Comparison of ENCODE assay signal across 7 mouse cellular contexts in genomic region chr9:44084659-44085229, GRCm38 (mm10). TPM values are rescaled to one million over a fixed set of nuclear protein-coding genes. Genes with fewer than 3 reads are reported as not detected.
A peak's percentile ranks its signal among the peaks of the same experiment; 100 is the strongest.
DNase-seq lines count a peak whose midpoint lies in the region; ATAC-seq and TF ChIP-seq lines count a peak whose summit lies in the region.

No protein-coding gene starts in this region.

- H3K79me2 ChIP-seq in heart, adult 2 months (replicated peaks; ENCODE audit: control insufficient read depth, insufficient read depth, low read length), result no peaks in the 10 kb centered on the region

- peak overlapping the region; percentile 70 for H3K9ac ChIP-seq in embryonic facial prominence, embryonic 12.5 days
- peak overlapping the region; percentile 97 for H3K9ac ChIP-seq in heart, adult 2 months (ENCODE audit: low read depth, low read length)
- peak overlapping the region; percentile 70 for H3K9ac ChIP-seq in limb, embryonic 14.5 days (ENCODE audit: low read depth, low read length, severe bottlenecking)
- H3K9ac ChIP-seq in midbrain, embryonic 16.5 days (ENCODE audit: low read depth, low read length), result peak overlapping the region; percentile 64

- peak; percentile 99 to 100 for DNase-seq in adrenal gland, postnatal 36 days
- peak; percentile 96 to 98 for DNase-seq in heart, adult 2 months
- DNase-seq in kidney, adult 8-10 months, result peak; percentile 96 to 97
- peak; percentile 67 for DNase-seq in limb, embryonic 14.5 days (ENCODE audit: low spot score)
- peak in 1 of 2 experiments; percentile 85 for DNase-seq in spleen, adult 2 months (ENCODE audit: low read depth in 1 of 2, low spot score in 2 of 2)

- ATAC-seq in embryonic facial prominence, embryonic 12.5 days (ENCODE audit: insufficient number of reproducible peaks, insufficient read depth, low FRiP score, low TSS enrichment), result peak; percentile 31; the same call in 1 of the 2 replicates
- ATAC-seq in limb, embryonic 14.5 days (ENCODE audit: low FRiP score, low read depth), result peak; percentile 73
- ATAC-seq in midbrain, embryonic 16.5 days, result peak; percentile 49; the same call in 1 of the 2 replicates

- intact Hi-C loops in heart, adult 2 months (cut with DNase I), result loop anchor here (2.0 to 10.0 kb wide), 2 partner anchors 24 to 400 kb away; partner anchors contain the start of gene Bcl9l

- H3K4me2 ChIP-seq in embryonic facial prominence, embryonic 12.5 days (replicated peaks), result peak overlapping the region; percentile 100
- H3K4me2 ChIP-seq in limb, embryonic 14.5 days (replicated peaks; ENCODE audit: low read depth, low read length, severe bottlenecking), result peak overlapping the region; percentile 98
- H3K4me2 ChIP-seq in midbrain, embryonic 16.5 days (ENCODE audit: low read length), result peak overlapping the region; percentile 96

- TF ChIP-seq CTCF in heart, adult 2 months (IDR thresholded peaks at IDR 0.05), result peak; percentile 7; the same call in 1 of the 2 replicates
- no peak for TF ChIP-seq CTCF in spleen, adult 2 months (IDR thresholded peaks at IDR 0.05; ENCODE audit: extremely low read depth, insufficient read depth, insufficient read length, insufficient replicate concordance)

- H3K27me3 ChIP-seq in embryonic facial prominence, embryonic 12.5 days, result peaks cover 34% of the 10 kb centered on the region
- H3K27me3 ChIP-seq in heart, adult 2 months (ENCODE audit: control insufficient read depth, insufficient read depth, low read length), result no peaks in the 10 kb centered on the region
- peaks cover 14% of the 10 kb centered on the region for H3K27me3 ChIP-seq in limb, embryonic 14.5 days (ENCODE audit: control insufficient read depth, insufficient read depth, low read length)
- H3K27me3 ChIP-seq in midbrain, embryonic 16.5 days (ENCODE audit: control insufficient read depth, insufficient read depth, low read depth, low read length), result peaks cover 24% of the 10 kb centered on the region
- peaks cover 9% of the 10 kb centered on the region for H3K27me3 ChIP-seq in spleen, adult 2 months (ENCODE audit: control insufficient read depth, insufficient read depth, low read length)

- 0 out of 2 replicates have a peak, but pooled peaks have one; percentile 5 for TF ChIP-seq EP300 in heart, adult 2 months (IDR thresholded peaks at IDR 0.05; ENCODE audit: insufficient read depth, low read depth, low read length)

- peak overlapping the region; percentile 60 for H3K4me3 ChIP-seq in embryonic facial prominence, embryonic 12.5 days
- peak overlapping the region; percentile 62 for H3K4me3 ChIP-seq in heart, adult 2 months
- H3K4me3 ChIP-seq in limb, embryonic 14.5 days (replicated peaks; ENCODE audit: low read length), result peak overlapping the region; percentile 61
- H3K4me3 ChIP-seq in midbrain, embryonic 16.5 days (ENCODE audit: low read depth, low read length), result peak overlapping the region; percentile 49
- peak overlapping the region; percentile 67 for H3K4me3 ChIP-seq in spleen, adult 2 months (ENCODE audit: extremely low read depth, insufficient read depth, insufficient read length)

- H3K27ac ChIP-seq in embryonic facial prominence, embryonic 12.5 days, result no peak overlapping the region
- H3K27ac ChIP-seq in heart, adult 2 months, result peak overlapping the region; percentile 90
- H3K27ac ChIP-seq in limb, embryonic 14.5 days (replicated peaks; ENCODE audit: low read depth, low read length), result no peak overlapping the region
- H3K27ac ChIP-seq in midbrain, embryonic 16.5 days (ENCODE audit: low read length), result no peak overlapping the region
- H3K27ac ChIP-seq in spleen, adult 2 months (ENCODE audit: insufficient read depth, low read length), result no peak overlapping the region

- TF ChIP-seq POLR2A in heart, adult 2 months (IDR thresholded peaks at IDR 0.05; ENCODE audit: insufficient read depth, low read depth, low read length), result peak; percentile 85
- TF ChIP-seq POLR2A in limb, embryonic 14.5 days (IDR thresholded peaks at IDR 0.05; ENCODE audit: borderline replicate concordance, extremely low read depth, insufficient read depth, insufficient read length), result no peak
- no peak for TF ChIP-seq POLR2A in spleen, adult 2 months (IDR thresholded peaks at IDR 0.05; ENCODE audit: low read depth, low read length)

- under 1% methylated on average over 62 of the region's 62 CpGs for whole genome bisulfite sequencing in embryonic facial prominence, embryonic 12.5 days
- WGBS in heart, adult 2 months, result under 1% methylated on average over 62 of the region's 62 CpGs
- 0% methylated on average over 24 of the region's 62 CpGs for WGBS in limb, embryonic 14.5 days
- 0% methylated on average over 57 of the region's 62 CpGs for WGBS in midbrain, embryonic 16.5 days
- WGBS in spleen, adult 2 months, result under 1% methylated on average over 62 of the region's 62 CpGs

- H3K4me1 ChIP-seq in embryonic facial prominence, embryonic 12.5 days, result peaks cover 40% of the 10 kb centered on the region
- H3K4me1 ChIP-seq in heart, adult 2 months (ENCODE audit: control insufficient read depth, insufficient read depth, low read length), result peaks cover 8% of the 10 kb centered on the region
- peaks cover 47% of the 10 kb centered on the region for H3K4me1 ChIP-seq in limb, embryonic 14.5 days (ENCODE audit: control insufficient read depth, insufficient read depth, low read length)
- peaks cover 12% of the 10 kb centered on the region for H3K4me1 ChIP-seq in midbrain, embryonic 16.5 days (ENCODE audit: control insufficient read depth, insufficient read depth, low read length)
- H3K4me1 ChIP-seq in spleen, adult 2 months (ENCODE audit: control insufficient read depth, insufficient read depth, insufficient read length), result peaks cover 18% of the 10 kb centered on the region; the same call in 1 of the 2 replicates

- no peaks in the 10 kb centered on the region for H3K9me3 ChIP-seq in embryonic facial prominence, embryonic 12.5 days
- H3K9me3 ChIP-seq in limb, embryonic 14.5 days (ENCODE audit: control insufficient read depth, low read length), result no peaks in the 10 kb centered on the region
- H3K9me3 ChIP-seq in midbrain, embryonic 16.5 days (replicated peaks; ENCODE audit: control insufficient read depth, low read length, poor library complexity, severe bottlenecking), result no peaks in the 10 kb centered on the region

- H3K36me3 ChIP-seq in embryonic facial prominence, embryonic 12.5 days, result no peaks in the 10 kb centered on the region
- peaks cover 5% of the 10 kb centered on the region for H3K36me3 ChIP-seq in heart, adult 2 months (ENCODE audit: control insufficient read depth, insufficient read depth, low read length)
- no peaks in the 10 kb centered on the region for H3K36me3 ChIP-seq in limb, embryonic 14.5 days (ENCODE audit: control insufficient read depth, insufficient read depth, low read length)
- no peaks in the 10 kb centered on the region for H3K36me3 ChIP-seq in midbrain, embryonic 16.5 days (ENCODE audit: control insufficient read depth, insufficient read depth, low read length)
- no peaks in the 10 kb centered on the region for H3K36me3 ChIP-seq in spleen, adult 2 months (ENCODE audit: control insufficient read depth, insufficient read depth, low read length)

RNA-seq across cellular contexts. Expression of gene Mfrp, which starts 16.8 kb away (rescaled TPM):
- total RNA-seq in adrenal gland, postnatal 36 days (2021), result under 1 TPM in 1 of 2 experiments, not detected in 1; 0.10 TPM
- polyA plus RNA-seq in embryonic facial prominence, embryonic 12.5 days (2016; fragmentation: Nextera tagmentation; extraction: Ambion mirVana), result 0.13 and 0.20 TPM in 2 replicates
- total RNA-seq in heart, adult 2 months (2021), result under 1 TPM in 1 of 2 experiments, not detected in 1; 0.05 TPM
- 0.04 and 0.12 TPM in 2 replicates for polyA plus RNA-seq in heart, adult 2 months (2012; rRNA removed)
- polyA plus RNA-seq in limb, embryonic 14.5 days (2012; rRNA removed), result 0.08 and 0.29 TPM in 2 replicates
- 0.18 and 0.37 TPM in 2 replicates for polyA plus RNA-seq in limb, embryonic 14.5 days (2014; fragmentation: Nextera tagmentation; extraction: Ambion mirVana)
- 0.15 and 0.16 TPM in 2 replicates for polyA plus RNA-seq in midbrain, embryonic 16.5 days (2015; fragmentation: Nextera tagmentation; extraction: Ambion mirVana)
- polyA plus RNA-seq in spleen, adult 2 months (2012; rRNA removed), result 0.02 and 0.06 TPM in 2 replicates

RNA-seq across cellular contexts. Expression of gene Usp2, which starts 17.9 kb away (rescaled TPM):
- 10 to 100 TPM; 47.3 to 75.2 TPM for total RNA-seq in adrenal gland, postnatal 36 days (2021)
- 8.8 and 10.4 TPM in 2 replicates for polyA plus RNA-seq in embryonic facial prominence, embryonic 12.5 days (2016; fragmentation: Nextera tagmentation; extraction: Ambion mirVana)
- 100 to 1,000 TPM in 1 of 2 experiments, 10 to 100 TPM in 1; 75.8 to 206 TPM for total RNA-seq in heart, adult 2 months (2021)
- polyA plus RNA-seq in heart, adult 2 months (2012; rRNA removed), result 62.8 and 73.8 TPM in 2 replicates
- 4.9 and 6.6 TPM in 2 replicates for polyA plus RNA-seq in limb, embryonic 14.5 days (2012; rRNA removed)
- 22.5 and 24.4 TPM in 2 replicates for polyA plus RNA-seq in limb, embryonic 14.5 days (2014; fragmentation: Nextera tagmentation; extraction: Ambion mirVana)
- 6.7 and 9.7 TPM in 2 replicates for polyA plus RNA-seq in midbrain, embryonic 16.5 days (2015; fragmentation: Nextera tagmentation; extraction: Ambion mirVana)
- 0.65 and 0.69 TPM in 2 replicates for polyA plus RNA-seq in spleen, adult 2 months (2012; rRNA removed)

RNA-seq across cellular contexts. Expression of gene C1qtnf5, which starts 22.3 kb away (rescaled TPM):
- total RNA-seq in adrenal gland, postnatal 36 days (2021), result 10 to 100 TPM; 13.0 to 20.4 TPM
- polyA plus RNA-seq in embryonic facial prominence, embryonic 12.5 days (2016; fragmentation: Nextera tagmentation; extraction: Ambion mirVana), result 0.78 and 1.3 TPM in 2 replicates
- total RNA-seq in heart, adult 2 months (2021), result 1 to 10 TPM; 4.8 to 7.6 TPM
- polyA plus RNA-seq in heart, adult 2 months (2012; rRNA removed), result 9.4 and 13.8 TPM in 2 replicates
- polyA plus RNA-seq in limb, embryonic 14.5 days (2012; rRNA removed), result 10.0 and 12.7 TPM in 2 replicates
- 6.9 and 7.5 TPM in 2 replicates for polyA plus RNA-seq in limb, embryonic 14.5 days (2014; fragmentation: Nextera tagmentation; extraction: Ambion mirVana)
- 4.6 and 5.5 TPM in 2 replicates for polyA plus RNA-seq in midbrain, embryonic 16.5 days (2015; fragmentation: Nextera tagmentation; extraction: Ambion mirVana)
- 6.7 and 8.2 TPM in 2 replicates for polyA plus RNA-seq in spleen, adult 2 months (2012; rRNA removed)

RNA-seq across cellular contexts. Expression of gene Gm49380, which starts 28.6 kb away (rescaled TPM):
- under 1 TPM; 0.70 to 0.76 TPM for total RNA-seq in adrenal gland, postnatal 36 days (2021)
- 0.19 and 0.33 TPM in 2 replicates for polyA plus RNA-seq in embryonic facial prominence, embryonic 12.5 days (2016; fragmentation: Nextera tagmentation; extraction: Ambion mirVana)
- under 1 TPM; 0.21 to 0.23 TPM for total RNA-seq in heart, adult 2 months (2021)
- not detected in 2 replicates for polyA plus RNA-seq in heart, adult 2 months (2012; rRNA removed)
- 0.41 and 0.49 TPM in 2 replicates for polyA plus RNA-seq in limb, embryonic 14.5 days (2012; rRNA removed)
- polyA plus RNA-seq in limb, embryonic 14.5 days (2014; fragmentation: Nextera tagmentation; extraction: Ambion mirVana), result 0.23 and 0.65 TPM in 2 replicates
- 0.10 and 0.15 TPM in 2 replicates for polyA plus RNA-seq in midbrain, embryonic 16.5 days (2015; fragmentation: Nextera tagmentation; extraction: Ambion mirVana)
- 0.05 TPM in 1 of 2 replicates, not detected in the other for polyA plus RNA-seq in spleen, adult 2 months (2012; rRNA removed)

RNA-seq across cellular contexts. Expression of gene Rnf26, which starts 28.6 kb away (rescaled TPM):
- 10 to 100 TPM; 28.0 to 32.7 TPM for total RNA-seq in adrenal gland, postnatal 36 days (2021)
- 86.7 and 88.8 TPM in 2 replicates for polyA plus RNA-seq in embryonic facial prominence, embryonic 12.5 days (2016; fragmentation: Nextera tagmentation; extraction: Ambion mirVana)
- total RNA-seq in heart, adult 2 months (2021), result 1 to 10 TPM; 6.5 to 6.7 TPM
- 7.3 and 10.4 TPM in 2 replicates for polyA plus RNA-seq in heart, adult 2 months (2012; rRNA removed)
- polyA plus RNA-seq in limb, embryonic 14.5 days (2012; rRNA removed), result 56.1 and 80.2 TPM in 2 replicates
- polyA plus RNA-seq in limb, embryonic 14.5 days (2014; fragmentation: Nextera tagmentation; extraction: Ambion mirVana), result 74.0 and 81.0 TPM in 2 replicates
- polyA plus RNA-seq in midbrain, embryonic 16.5 days (2015; fragmentation: Nextera tagmentation; extraction: Ambion mirVana), result 25.6 and 26.0 TPM in 2 replicates
- 21.3 and 27.1 TPM in 2 replicates for polyA plus RNA-seq in spleen, adult 2 months (2012; rRNA removed)
